Mouse (Mus musculus): ENCODE results near the gene Olfr952.

Gene Olfr952

GRCm38 (mm10) chr9:39427048-39427447 is at the start of gene Olfr952:
Gene Olfr952, minus strand, starts transcription at chr9:39427148.
- DNase-seq (ENCODE audit: low spot score), result no peak

GRCm38 (mm10) chr9:39471844-39472243 is 44.9 kb upstream of the Olfr952 start, which contains the start of gene Olfr955:
Gene Olfr955, minus strand, starts transcription at chr9:39471944.
- no peak for DNase-seq (ENCODE audit: low spot score)

GRCm38 (mm10) chr9:39456401-39456800 is 29.5 kb upstream of the Olfr952 start, which contains the start of gene Olfr954:
Gene Olfr954, plus strand, starts transcription at chr9:39456701.
- DNase-seq (ENCODE audit: low spot score), result no peak

GRCm38 (mm10) chr9:39387110-39387509 is 39.8 kb downstream of the Olfr952 start, which contains the start of gene Olfr951:
Gene Olfr951, plus strand, starts transcription at chr9:39387410.
- DNase-seq (ENCODE audit: low spot score), result no peak
